Mouse (Mus musculus): Measurements from ENCODE around the gene Mgmt. TPM values are rescaled to one million over a fixed set of nuclear protein-coding genes. Genes with fewer than 3 reads are reported as not detected.

Mgmt gene
- polyA plus RNA-seq, 1 experiment from 2014 or later = 1.3 TPM

DNA sequence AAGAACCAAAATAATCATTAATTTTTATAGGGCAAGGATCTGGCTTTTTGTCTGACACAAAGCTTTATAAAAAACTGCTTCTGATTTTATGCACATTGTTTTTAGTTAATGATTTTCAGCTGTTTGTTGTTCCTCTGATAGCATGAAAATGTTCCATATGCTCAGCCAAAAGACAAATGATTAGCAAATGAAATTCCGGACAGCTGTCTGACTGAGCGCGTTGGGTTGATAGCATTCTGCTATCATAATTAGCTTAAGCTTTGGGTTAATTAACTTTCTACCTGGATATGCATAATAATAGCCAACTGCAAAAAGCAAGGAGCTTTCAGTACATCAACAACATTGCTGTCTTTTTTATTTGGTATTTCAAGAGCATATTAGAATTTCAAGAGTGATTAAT lies 108.0 kb downstream of the Mgmt start:
- Histone ChIP-seq H3K9me3 (replicated peaks) (no peaks in the 10 kb centered on the region), H3K4me3 (replicated peaks) (no peak overlapping the region), H3K4me1 (peaks cover 44% of the 10 kb centered on the region), H3K9ac (replicated peaks) (no peak overlapping the region), H3K4me2 (no peak overlapping the region), H3K27ac (replicated peaks) (peak overlapping the region; percentile 9; the same call in 1 of the 2 replicates), H3K36me3 (no peaks in the 10 kb centered on the region), H3K27me3 (replicated peaks) (no peaks in the 10 kb centered on the region)
- ATAC-seq (ENCODE audit: low FRiP score) = no peak
- 38% methylated on average over 3 of the region's 3 CpGs for WGBS

DNA sequence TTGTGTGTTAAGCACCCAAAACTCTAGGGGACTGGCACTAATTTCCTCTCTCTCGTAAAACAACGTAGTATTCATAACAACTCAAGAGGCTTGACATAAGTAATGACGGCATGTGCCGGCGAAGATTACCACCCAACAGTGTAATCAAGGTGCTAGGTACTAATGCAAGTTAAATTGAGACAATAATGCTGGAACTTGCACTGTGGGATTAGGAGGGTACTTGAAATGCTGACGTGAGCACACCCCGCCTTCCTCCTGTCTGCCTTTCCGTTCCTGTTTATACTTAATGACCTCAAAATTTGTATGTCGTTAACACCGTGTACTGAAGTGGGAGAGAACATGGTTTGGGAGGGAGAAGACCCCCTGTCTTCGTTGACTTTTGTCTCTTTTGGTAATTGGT lies 110.9 kb downstream of the Mgmt start:
- Histone ChIP-seq H3K9ac (replicated peaks) (no peak overlapping the region), H3K27me3 (replicated peaks) (no peaks in the 10 kb centered on the region), H3K4me1 (peaks cover 44% of the 10 kb centered on the region), H3K4me2 (peak overlapping the region; percentile 25), H3K27ac (replicated peaks) (peak overlapping the region; percentile 63), H3K4me3 (replicated peaks) (no peak overlapping the region), H3K36me3 (no peaks in the 10 kb centered on the region), H3K9me3 (replicated peaks) (no peaks in the 10 kb centered on the region)
- WGBS = 27% methylated on average over 11 of the region's 11 CpGs
- peak; percentile 48 for ATAC-seq (ENCODE audit: low FRiP score)

DNA sequence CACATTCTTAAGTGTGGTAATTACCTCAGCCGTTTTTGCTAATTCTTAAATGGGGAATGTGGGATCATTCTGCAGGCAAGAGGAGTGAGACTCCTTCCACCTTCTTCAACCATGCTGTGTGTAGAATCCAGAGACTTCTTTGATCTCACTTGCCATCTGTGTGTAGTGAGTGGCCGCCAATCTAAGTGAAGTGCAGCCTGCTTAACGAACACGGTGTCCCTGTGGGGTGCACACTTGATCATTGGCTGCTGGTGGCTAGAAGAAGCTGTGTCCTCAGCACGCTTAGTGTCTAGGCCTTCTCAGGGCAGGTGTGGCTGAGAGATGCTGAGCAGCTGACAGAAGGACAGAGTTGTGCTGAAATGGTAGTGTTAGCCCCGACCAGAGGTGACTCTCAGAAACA lies 113.9 kb downstream of the Mgmt start:
- no peak overlapping the region for H3K9ac ChIP-seq (replicated peaks)
- no peaks in the 10 kb centered on the region for H3K27me3 ChIP-seq (replicated peaks)
- H3K27ac ChIP-seq (replicated peaks) = no peak overlapping the region
- H3K4me1 ChIP-seq = peaks cover 22% of the 10 kb centered on the region; the same call in 1 of the 2 replicates
- ATAC-seq (ENCODE audit: low FRiP score) = no peak
- H3K36me3 ChIP-seq = no peaks in the 10 kb centered on the region
- WGBS = 65% methylated on average over 6 of the region's 6 CpGs
- no peak overlapping the region for H3K4me2 ChIP-seq
- H3K4me3 ChIP-seq (replicated peaks) = no peak overlapping the region
- H3K9me3 ChIP-seq (replicated peaks) = no peaks in the 10 kb centered on the region

DNA sequence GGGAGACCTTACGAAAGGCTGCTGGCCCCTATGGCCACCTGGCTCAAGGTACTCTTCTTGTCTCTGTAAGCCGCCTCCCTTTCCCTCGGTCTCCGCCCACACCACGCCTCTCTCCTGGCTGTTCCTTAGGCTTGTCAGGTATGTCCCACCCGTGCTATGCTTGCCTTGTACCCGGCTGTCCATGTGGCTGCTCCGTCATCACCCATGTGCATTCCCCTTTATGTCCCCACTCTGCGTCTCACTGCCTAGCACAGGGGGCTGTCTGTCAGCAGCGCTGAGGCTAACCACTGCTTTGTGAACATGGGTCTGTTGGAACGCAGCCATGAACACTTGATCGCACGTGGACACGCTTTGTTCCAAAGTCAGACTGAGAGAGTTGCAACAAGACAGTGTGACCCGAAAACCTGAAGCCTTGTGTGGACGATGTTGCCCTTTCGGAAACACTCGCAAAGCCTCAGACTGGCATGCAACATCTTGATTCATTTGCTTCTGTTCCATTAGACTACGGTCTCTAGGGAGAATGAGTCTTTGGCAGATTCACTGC lies 115.4 kb downstream of the Mgmt start:
- Histone ChIP-seq H3K4me3 (replicated peaks) (no peak overlapping the region), H3K4me1 (peaks cover 11% of the 10 kb centered on the region; the same call in 1 of the 2 replicates), H3K36me3 (no peaks in the 10 kb centered on the region), H3K4me2 (no peak overlapping the region), H3K27ac (replicated peaks) (no peak overlapping the region), H3K9me3 (replicated peaks) (no peaks in the 10 kb centered on the region), H3K27me3 (replicated peaks) (no peaks in the 10 kb centered on the region), H3K9ac (replicated peaks) (no peak overlapping the region)
- ATAC-seq (ENCODE audit: low FRiP score) = no peak
- WGBS = 67% methylated on average over 19 of the region's 19 CpGs

DNA sequence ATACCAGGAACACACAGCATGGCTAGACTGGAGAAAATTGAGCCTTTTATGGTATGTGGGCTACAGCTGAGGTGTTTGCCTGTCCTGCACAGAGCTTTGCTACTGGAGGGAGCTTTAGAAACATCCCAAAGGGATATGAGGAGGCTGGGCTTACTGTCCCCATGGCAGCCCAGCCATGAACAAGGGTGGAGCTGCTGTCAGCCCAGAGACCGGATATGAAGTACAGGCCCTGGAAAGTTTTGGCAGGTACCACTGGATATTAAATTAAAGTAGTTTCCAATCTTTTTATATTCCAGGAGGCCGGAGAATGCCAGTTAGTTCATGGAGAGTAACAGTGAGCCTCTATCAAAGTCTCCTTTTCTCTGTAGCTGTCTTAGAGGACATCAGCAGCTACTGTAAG lies 116.0 kb downstream of the Mgmt start:
- no peaks in the 10 kb centered on the region for H3K9me3 ChIP-seq (replicated peaks)
- H3K27me3 ChIP-seq (replicated peaks) = no peaks in the 10 kb centered on the region
- no peak overlapping the region for H3K4me3 ChIP-seq (replicated peaks)
- H3K9ac ChIP-seq (replicated peaks) = no peak overlapping the region
- ATAC-seq (ENCODE audit: low FRiP score) = no peak
- H3K4me1 ChIP-seq = peaks cover 5% of the 10 kb centered on the region; the same call in 1 of the 2 replicates
- no peaks in the 10 kb centered on the region for H3K36me3 ChIP-seq
- 87% methylated on average over 2 of the region's 2 CpGs for WGBS
- no peak overlapping the region for H3K4me2 ChIP-seq
- no peak overlapping the region for H3K27ac ChIP-seq (replicated peaks)

DNA sequence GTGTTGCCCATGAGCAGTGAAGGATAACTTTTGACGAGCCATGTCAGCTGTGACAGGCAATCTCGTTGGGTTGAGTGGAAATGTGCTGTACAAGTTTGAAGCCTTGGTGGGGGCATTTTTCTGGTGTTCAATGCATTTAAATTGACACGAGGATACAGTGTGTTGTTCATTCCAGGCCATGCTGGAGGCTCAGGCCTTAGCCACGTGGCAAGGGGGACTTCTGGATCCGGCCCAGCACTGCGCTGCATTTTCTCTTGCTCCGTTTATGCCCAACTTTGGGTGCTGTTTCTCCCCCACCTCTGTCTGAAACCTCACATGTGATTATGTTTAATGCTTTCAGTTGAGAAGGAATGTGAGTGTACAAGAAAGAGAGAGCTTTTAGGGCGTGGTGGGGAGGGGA lies 118.3 kb downstream of the Mgmt start:
- H3K9me3 ChIP-seq (replicated peaks) = no peaks in the 10 kb centered on the region
- H3K27ac ChIP-seq (replicated peaks) = no peak overlapping the region
- WGBS = 78% methylated on average over 8 of the region's 8 CpGs
- no peak for ATAC-seq (ENCODE audit: low FRiP score)
- H3K4me1 ChIP-seq = no peaks in the 10 kb centered on the region
- H3K4me2 ChIP-seq = no peak overlapping the region
- no peak overlapping the region for H3K4me3 ChIP-seq (replicated peaks)
- H3K9ac ChIP-seq (replicated peaks) = no peak overlapping the region
- no peaks in the 10 kb centered on the region for H3K27me3 ChIP-seq (replicated peaks)
- H3K36me3 ChIP-seq = no peaks in the 10 kb centered on the region

DNA sequence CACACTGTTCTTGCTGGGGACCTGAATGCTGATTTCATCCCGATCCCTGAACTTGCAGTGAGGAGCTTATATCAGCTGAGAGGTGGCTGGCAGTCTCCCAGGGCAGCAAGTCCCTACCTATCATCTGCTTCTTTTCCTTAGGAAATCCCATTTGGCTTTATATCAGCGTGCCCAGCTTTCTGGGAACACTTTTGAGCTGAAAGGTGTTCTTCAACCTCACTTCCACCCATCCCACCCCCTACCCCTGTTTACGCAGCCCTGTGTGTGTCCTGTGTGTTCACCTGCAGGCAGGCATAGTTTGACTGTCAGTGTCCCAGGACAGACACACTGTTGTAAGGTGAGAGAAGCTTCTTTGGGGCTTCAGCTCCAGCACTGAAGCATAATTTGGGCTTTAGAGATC lies 119.0 kb downstream of the Mgmt start:
- no peaks in the 10 kb centered on the region for H3K9me3 ChIP-seq (replicated peaks)
- H3K27ac ChIP-seq (replicated peaks) = no peak overlapping the region
- 66% methylated on average over 3 of the region's 3 CpGs for WGBS
- ATAC-seq (ENCODE audit: low FRiP score) = no peak
- no peaks in the 10 kb centered on the region for H3K4me1 ChIP-seq
- no peaks in the 10 kb centered on the region for H3K36me3 ChIP-seq
- no peaks in the 10 kb centered on the region for H3K27me3 ChIP-seq (replicated peaks)
- H3K9ac ChIP-seq (replicated peaks) = no peak overlapping the region
- H3K4me3 ChIP-seq (replicated peaks) = no peak overlapping the region
- H3K4me2 ChIP-seq = no peak overlapping the region

DNA sequence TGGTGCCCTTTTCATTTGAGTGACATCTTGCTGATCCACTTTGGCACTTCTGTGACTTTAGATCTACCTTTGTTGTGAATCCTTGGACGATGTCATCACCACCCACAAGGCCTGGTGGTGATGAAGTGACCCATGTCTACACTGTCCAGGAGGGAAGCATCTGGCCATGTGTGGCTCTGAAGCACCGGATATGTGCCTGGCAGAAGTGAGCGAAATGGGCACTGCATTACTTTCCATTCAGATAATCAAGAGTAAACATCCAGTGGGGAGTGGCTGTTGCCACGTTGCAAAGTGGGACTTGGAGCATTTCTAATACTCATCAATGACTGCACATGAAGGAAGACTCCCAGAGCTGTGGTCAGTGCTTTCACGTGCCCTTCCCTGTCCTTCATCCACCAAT lies 124.2 kb downstream of the Mgmt start:
- WGBS = 88% methylated on average over 5 of the region's 5 CpGs
- ATAC-seq (ENCODE audit: low FRiP score) = no peak
- Histone ChIP-seq H3K27ac (replicated peaks) (no peak overlapping the region), H3K4me2 (no peak overlapping the region), H3K4me3 (replicated peaks) (no peak overlapping the region), H3K9ac (replicated peaks) (no peak overlapping the region), H3K27me3 (replicated peaks) (no peaks in the 10 kb centered on the region), H3K4me1 (0 out of 2 replicates have a peak, but pooled peaks cover 3% of the 10 kb centered on the region), H3K9me3 (replicated peaks) (no peaks in the 10 kb centered on the region), H3K36me3 (no peaks in the 10 kb centered on the region)

DNA sequence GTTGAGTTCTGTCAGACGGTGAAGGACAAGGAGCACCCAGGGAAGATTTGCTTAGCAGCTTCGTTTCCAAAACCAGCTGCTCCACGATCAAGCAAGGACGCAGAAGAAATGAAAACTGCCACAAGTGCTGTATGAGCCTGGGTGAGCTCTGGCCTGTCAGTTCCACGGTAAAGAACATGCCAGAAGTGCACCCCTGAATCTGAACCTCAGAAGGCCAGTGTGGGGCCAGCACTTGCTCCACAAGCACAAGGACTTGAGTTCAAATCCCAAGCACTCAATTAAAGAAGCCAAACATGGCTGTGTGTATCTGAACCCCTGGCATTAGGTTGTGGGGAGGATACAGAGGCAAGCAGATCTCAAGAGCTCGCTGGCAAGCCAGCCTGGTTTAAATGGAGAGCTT lies 125.8 kb downstream of the Mgmt start:
- Histone ChIP-seq H3K27me3 (replicated peaks) (no peaks in the 10 kb centered on the region), H3K4me3 (replicated peaks) (no peak overlapping the region), H3K27ac (replicated peaks) (no peak overlapping the region), H3K4me1 (0 out of 2 replicates have a peak, but pooled peaks cover 3% of the 10 kb centered on the region), H3K9me3 (replicated peaks) (no peaks in the 10 kb centered on the region), H3K9ac (replicated peaks) (no peak overlapping the region), H3K36me3 (no peaks in the 10 kb centered on the region), H3K4me2 (no peak overlapping the region)
- no peak for ATAC-seq (ENCODE audit: low FRiP score)
- 82% methylated on average over 6 of the region's 6 CpGs for WGBS

DNA sequence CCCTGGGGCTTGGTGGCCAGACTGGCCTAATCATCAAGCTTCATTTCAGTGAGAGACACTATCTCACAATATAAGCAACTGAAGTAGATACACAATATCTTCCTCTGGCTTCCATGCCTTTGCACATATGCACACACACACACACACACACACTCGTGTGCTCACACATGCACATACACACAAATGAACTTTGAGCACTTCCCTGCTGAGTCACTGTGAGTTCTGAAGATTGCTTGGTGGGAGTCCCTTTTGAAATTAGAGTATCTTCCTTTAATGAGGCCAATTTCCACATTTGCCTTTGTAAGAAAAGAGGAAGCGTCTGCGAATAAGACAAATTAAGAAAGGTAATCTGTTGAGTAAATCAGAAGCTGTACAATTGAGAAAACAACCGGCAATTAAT lies 136.4 kb downstream of the Mgmt start:
- H3K4me2 ChIP-seq = no peak overlapping the region
- no peaks in the 10 kb centered on the region for H3K27me3 ChIP-seq (replicated peaks)
- no peak overlapping the region for H3K9ac ChIP-seq (replicated peaks)
- H3K27ac ChIP-seq (replicated peaks) = no peak overlapping the region
- H3K36me3 ChIP-seq = no peaks in the 10 kb centered on the region
- no peak for ATAC-seq (ENCODE audit: low FRiP score)
- H3K4me1 ChIP-seq = 0 out of 2 replicates have a peak, but pooled peaks cover under 1% of the 10 kb centered on the region
- H3K4me3 ChIP-seq (replicated peaks) = no peak overlapping the region
- WGBS = 85% methylated on average over 4 of the region's 4 CpGs
- H3K9me3 ChIP-seq (replicated peaks) = no peaks in the 10 kb centered on the region

DNA sequence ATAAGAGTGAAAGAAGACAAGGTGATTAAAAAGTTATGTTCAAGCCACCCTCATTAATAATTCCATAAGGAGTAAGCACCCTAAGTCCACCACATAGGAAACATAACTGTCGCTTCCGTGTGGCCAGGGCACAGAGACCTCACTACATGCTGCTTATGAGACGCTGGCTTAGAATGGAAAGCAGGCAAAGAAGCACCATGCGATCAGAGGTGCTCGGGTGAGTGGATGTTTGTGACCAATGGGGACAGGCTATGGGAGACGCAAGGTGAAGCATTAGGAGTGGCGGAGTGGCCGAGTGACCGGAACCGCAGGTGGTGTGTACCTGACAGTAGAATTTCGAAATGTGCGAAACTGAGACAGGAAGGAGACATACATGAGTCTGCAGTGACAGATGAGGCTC lies 138.8 kb downstream of the Mgmt start:
- Histone ChIP-seq H3K4me2 (no peak overlapping the region), H3K36me3 (no peaks in the 10 kb centered on the region), H3K4me1 (peaks cover 4% of the 10 kb centered on the region; the same call in 1 of the 2 replicates), H3K4me3 (replicated peaks) (no peak overlapping the region), H3K27me3 (replicated peaks) (no peaks in the 10 kb centered on the region), H3K9ac (replicated peaks) (no peak overlapping the region), H3K27ac (replicated peaks) (no peak overlapping the region), H3K9me3 (replicated peaks) (no peaks in the 10 kb centered on the region)
- 96% methylated on average over 12 of the region's 12 CpGs for WGBS
- ATAC-seq (ENCODE audit: low FRiP score) = no peak

DNA sequence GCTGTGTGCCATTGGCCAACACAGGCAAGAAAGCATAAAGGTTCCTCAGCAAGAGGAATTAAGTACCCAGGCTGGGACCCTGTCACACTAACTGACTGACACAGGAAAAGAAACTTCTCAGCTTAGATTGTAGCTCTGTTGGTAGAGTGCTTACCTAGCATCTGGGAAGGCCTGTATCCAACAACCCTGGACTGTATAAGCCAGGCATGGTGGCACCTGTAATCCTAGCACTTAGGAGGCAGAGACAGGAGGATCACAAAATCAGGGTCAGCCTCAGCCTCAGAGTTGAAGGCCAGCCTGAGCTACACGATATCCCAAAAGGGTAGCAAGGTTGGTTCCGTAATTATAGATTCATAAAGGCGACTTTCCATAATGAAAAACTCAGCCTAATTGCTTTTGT lies 140.6 kb downstream of the Mgmt start:
- H3K4me1 ChIP-seq = peaks cover 12% of the 10 kb centered on the region
- no peak for ATAC-seq (ENCODE audit: low FRiP score)
- H3K36me3 ChIP-seq = no peaks in the 10 kb centered on the region
- H3K4me2 ChIP-seq = no peak overlapping the region
- no peaks in the 10 kb centered on the region for H3K9me3 ChIP-seq (replicated peaks)
- no peak overlapping the region for H3K27ac ChIP-seq (replicated peaks)
- H3K4me3 ChIP-seq (replicated peaks) = no peak overlapping the region
- no peaks in the 10 kb centered on the region for H3K27me3 ChIP-seq (replicated peaks)
- WGBS = 78% methylated on average over 3 of the region's 3 CpGs
- H3K9ac ChIP-seq (replicated peaks) = no peak overlapping the region

DNA sequence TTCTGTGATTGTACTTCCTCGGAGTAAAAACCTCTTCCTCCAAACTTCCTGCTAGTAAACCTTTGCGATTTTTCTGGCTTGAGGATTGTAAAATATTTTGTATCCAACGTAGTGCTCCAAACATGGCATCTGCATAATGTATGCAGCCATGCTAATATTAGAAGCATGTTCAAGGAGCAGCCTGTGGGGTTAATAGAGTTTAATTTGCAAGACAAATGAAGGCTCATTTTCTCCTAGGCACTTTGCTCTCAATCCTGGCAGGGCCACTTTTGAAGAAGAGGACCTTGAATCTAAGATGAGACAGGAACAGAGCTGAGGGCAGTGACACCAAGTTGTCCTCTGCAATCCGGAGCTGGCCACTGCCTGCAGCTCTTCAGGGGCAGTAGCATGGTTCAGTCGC lies 141.5 kb downstream of the Mgmt start:
- no peaks in the 10 kb centered on the region for H3K27me3 ChIP-seq (replicated peaks)
- H3K27ac ChIP-seq (replicated peaks) = no peak overlapping the region
- peaks cover 20% of the 10 kb centered on the region for H3K4me1 ChIP-seq
- H3K4me3 ChIP-seq (replicated peaks) = no peak overlapping the region
- H3K9me3 ChIP-seq (replicated peaks) = no peaks in the 10 kb centered on the region
- no peak for ATAC-seq (ENCODE audit: low FRiP score)
- H3K36me3 ChIP-seq = no peaks in the 10 kb centered on the region
- 48% methylated on average over 5 of the region's 5 CpGs for WGBS
- H3K4me2 ChIP-seq = no peak overlapping the region
- H3K9ac ChIP-seq (replicated peaks) = no peak overlapping the region

Data from neural tube, embryonic 15.5 days (tissue).